Mouse (Mus musculus) thymus, postnatal 25 days (tissue): ENCODE results near the gene Helz.
A peak's percentile ranks its signal among the peaks of the same experiment; 100 is the strongest.
"Not testable (repeated sequence)": the region's sequence is repeated elsewhere in the genome, so short reads cannot be mapped to it uniquely, and the experiment has no call there.

Source experiments
- DNase-seq: peaks from one replicate; pipeline ENCODE4 v3.0.0; 2022

Helz gene

DNA sequence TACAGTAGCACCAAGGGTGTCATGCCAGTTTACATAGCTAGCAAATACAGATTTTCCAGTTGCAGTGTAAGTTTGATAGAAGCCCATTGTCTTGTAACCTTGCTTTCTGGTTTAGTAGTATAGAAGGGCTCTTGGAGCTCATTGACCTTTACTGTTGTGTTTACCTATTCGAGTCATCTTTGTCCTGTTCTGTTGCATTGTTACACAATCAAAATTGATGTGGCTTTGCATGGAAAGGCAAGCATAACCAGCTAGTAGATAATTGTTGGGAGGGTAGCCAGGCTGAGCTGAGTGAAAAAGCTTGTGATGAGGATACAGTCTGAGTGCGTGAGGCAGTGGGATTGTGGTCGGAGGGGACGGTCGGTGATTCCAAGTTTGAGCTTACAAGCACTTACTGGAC lies 12.1 kb downstream of the Helz start:
- DNase-seq: no peak

DNA sequence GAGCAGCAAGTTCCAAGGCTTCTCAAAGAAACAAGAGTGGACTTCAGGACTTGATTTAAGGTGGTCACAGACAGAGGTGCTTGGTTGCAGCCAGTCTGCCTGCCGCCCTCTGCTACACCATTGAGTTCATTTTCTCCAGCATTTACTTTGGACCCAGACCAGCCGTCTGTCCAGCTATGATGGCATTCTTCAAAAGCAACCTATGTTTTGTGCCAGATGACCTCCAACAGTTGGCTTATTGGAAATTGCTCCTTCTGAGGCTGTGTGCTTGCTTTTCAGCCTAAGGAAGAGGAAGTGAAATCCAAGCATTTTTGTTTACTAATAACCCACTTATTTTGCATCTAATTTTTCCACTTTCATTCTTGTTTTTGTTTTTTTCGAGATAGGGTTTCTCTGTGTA lies 19.7 kb downstream of the Helz start:
- DNase-seq: no peak

DNA sequence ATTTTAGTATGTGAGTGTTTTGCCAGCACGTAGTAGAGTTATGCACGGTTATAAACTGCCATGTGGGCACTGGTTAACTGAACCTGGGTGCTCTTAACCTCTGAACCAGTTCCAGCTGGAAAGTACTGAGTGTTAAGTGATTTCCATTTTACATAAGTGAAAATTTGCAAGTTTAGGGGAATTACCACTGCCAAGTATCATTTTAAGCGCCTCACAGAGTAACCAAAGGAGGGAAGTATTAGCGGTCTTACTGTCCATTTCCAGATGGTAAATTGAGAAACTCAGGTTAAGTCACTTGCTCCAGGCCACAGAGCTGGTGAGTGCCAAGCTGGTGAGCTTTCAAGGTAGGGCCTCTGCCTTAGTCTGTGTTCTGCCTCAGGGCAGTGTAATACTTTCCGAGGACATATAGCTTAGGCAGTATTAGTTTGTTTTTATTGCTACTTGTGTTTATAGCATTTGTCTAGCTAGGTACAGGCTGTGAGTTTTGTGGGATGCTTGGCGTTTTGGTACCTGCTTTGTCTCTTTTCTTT lies 20.8 kb downstream of the Helz start:
- no peak for DNase-seq

DNA sequence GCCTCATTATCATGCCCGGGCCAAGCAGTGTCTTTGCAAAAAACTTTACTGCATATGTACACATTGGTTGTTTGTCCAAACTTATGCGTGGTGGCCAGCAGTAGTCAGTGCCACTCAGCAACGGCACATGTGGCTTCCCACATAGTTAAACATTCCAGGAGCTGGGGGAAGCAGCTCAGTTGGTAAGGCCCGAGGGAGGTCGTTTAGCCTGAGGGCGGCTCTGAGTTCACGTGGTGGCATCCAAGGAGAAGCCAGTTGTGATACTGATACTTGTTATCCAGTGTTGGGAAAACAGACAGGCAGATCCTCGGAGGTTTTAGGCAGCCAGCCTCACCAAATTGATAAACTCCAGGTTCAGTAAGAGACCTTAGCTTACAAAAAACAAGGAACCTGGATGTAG lies 23.2 kb downstream of the Helz start:
- not testable (repeated sequence) for DNase-seq

DNA sequence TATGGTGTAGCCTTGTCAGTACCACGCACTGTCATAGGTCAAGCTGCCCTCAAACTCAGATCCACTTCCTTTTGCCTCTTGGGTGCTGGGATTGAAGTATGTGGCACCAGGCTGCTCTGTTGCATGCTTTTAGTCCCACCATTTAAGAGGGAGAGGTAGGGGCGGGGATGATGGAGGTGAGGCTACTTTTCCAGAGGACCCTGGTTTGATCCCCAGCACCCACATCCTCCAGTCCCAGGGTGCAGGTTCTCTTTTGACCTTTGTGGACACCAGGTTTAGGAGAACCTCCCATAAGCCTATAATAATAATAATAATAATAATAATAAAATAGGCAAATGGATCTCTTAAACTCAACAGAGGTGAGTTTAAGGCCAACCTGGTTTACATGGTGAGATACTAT lies 23.6 kb downstream of the Helz start:
- no peak for DNase-seq

DNA sequence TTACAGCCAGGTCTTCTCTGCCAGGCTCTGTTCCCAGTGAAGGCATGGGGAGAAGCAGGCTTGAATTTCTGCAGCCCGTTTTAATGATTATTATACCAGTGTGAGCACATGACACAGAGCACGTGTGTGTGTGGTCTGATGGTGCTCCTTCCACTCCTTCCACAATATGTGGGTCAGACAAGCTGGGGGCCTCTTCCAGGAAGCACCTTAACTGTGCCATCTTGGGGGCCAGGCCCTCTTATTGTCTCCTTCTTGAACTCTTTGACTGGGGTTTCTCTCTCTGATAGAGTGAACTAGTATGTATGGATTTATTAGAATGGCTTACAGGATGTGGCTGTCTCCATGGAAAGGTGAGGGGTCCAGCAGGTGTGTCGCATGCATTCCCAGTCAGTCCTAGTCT lies 24.8 kb downstream of the Helz start:
- no peak for DNase-seq

DNA sequence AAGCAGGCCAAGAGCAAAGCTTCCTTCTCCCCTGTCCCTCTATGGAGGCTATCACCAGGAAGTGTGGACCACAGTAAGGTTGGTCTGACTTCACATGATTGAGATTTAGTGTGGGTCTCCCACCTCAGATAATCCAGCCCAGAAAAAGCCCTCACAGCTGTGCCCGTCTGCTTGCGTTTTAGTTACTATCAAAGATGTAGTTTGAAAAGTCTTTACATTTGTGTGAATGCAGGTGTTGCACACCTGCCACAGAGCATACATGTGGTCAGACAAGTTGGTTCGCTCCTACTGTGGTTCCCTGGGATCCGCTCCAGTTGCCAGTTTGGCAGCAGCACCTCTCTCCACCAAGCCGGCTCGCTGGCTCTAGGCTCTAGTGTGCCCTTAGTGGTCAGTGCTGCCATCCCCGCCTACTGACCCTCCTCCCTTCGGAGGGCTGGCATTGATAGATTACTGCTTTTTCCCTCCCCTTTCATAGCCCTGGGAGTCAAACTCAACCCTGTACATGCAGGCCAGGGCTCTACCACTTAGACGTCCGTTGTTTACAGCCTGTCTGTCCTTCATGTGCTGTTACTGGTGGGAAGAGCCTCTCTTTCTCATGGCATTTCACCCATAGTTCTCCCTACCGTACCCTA lies 25.4 kb downstream of the Helz start:
- DNase-seq: peak; percentile 35

DNA sequence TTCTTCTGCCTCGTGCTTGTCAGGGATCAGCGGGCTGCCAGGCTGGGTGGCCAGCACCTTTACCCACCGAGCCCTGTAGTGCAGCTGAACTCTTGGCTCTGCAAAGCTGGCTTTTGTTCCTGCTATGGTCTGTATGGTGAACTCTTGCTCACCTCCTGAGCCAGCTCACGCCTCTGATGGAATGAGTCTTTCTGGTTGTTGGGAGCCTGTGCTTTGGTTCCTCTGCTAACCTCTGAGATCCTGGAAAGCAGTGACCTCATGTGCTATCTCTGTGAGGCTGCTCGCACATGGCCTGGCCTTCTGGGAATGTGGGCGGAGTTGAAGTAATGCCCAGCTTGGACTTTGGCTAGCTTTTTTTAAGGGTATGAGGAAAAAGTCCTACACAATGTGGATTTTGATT lies 26.1 kb downstream of the Helz start:
- DNase-seq: no peak

DNA sequence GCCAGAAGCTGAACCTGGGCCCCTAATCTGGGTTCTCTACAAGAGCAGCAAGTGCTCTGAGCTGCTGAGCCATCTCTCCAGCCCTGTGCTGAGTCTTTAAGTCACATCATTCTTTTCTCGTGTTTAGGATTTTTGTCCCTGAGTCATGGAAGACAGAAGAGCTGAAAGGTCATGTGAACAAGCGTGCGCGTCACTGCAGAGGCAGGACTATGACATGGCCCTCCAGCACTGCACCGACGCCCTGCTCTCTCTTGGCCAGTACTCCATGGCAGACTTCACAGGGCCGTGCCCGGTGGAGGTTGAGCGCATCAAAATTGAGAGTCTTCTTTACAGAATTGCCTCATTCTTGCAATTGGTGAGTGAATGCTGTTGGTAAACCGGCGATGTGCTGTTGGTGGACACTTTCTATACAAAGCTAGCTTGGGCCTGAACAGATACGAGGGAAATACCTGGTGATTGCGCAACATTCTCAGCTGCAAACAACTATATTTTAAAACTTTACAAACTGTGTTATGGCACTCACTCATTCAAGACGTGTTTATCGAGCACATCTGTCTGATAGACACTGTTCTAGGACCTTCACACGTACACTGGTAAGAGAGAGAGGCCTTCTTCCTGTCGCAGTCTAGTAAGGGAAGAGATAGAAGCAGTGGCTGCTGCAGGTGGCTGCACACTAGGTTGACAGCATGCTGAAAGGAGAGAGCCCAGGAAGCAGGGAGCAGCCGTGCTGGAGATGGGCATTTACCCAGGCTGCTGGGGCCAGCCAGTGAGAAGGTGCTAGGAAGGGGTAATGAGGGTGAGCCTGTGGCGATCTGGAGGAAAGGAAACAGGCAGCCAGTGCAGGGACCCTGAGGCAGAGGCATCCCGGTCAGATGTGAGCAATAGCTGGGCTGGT lies 27.3 kb downstream of the Helz start:
- peak; percentile 46 for DNase-seq

DNA sequence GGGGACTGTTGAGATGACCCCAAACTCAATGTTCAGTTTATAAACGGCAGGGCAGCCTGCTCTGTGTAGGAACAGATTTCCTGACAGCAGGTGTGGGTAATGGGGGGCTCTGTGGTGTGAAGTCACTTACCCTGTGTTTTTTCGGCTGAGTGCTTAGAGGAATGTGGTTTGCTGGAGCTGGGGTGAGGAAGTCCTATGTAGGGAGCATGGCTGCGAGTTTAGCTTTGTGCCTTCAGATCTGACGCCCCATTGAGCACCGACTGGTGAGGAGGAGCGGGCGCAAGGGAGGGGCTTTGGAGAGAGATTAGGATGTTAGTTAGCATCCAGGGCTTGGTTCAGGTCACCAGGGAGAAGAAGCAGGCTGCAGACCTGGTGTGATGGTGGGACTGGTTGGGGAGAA lies 28.5 kb downstream of the Helz start:
- peak; percentile 42 for DNase-seq

DNA sequence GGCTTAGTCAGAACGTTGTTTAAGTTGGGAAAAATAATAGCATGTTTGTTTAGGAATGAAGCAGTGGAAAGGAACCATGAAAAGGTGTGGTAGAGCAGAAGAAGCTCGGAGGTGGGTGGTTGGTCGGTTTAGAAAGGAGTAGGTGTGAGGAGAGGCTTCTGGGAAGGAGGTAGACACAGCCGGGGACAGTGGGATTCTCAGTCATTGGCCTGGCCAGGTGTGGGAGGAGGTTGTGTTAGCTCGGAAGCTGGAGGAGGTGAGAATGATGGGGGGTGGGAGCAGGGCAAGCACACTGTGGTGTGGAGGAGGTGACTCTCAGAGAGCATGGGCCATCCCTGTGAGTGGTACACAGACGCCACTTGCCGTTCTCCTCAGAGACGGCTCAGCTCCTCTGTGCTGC lies 29.7 kb downstream of the Helz start:
- DNase-seq: no peak

DNA sequence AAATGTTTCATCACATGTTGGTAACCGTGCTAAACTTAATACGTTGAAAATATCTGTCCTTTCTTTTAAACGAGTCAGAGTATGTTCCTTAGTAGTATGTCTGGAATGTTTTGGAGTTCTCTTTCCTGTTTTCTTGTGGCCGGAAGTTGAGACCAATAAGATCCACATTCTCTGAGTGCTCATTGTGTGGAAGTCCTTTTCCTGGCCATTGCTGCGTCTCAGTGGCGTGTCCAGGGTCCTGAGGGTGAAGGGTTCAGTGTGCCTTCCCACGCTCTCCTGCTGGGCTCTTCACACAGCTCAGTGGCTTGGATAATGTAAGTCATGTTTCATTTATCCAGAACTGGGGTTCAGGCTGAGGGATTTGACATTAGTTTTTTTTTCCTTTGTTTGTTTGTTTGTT lies 30.5 kb downstream of the Helz start:
- no peak for DNase-seq

DNA sequence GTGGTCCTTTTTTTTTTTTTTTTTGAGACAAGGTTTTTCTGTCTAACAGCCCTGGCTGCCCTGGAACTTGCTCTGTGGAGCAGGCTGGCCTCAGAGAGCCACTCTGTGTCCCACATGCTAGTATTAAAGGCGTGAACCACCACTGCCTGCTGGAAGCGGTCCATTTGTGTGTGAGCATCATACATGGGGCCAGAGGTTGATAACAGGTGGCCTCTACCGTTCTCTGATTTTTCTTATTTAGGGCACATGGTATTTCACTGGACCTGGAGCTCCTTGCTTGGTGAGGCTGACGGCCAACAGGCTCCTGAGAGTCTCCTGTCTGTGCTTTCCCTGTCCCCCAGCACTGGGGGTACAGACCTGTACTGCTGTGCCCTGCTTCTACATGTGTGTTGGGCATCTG lies 33.1 kb downstream of the Helz start:
- DNase-seq: no peak

DNA sequence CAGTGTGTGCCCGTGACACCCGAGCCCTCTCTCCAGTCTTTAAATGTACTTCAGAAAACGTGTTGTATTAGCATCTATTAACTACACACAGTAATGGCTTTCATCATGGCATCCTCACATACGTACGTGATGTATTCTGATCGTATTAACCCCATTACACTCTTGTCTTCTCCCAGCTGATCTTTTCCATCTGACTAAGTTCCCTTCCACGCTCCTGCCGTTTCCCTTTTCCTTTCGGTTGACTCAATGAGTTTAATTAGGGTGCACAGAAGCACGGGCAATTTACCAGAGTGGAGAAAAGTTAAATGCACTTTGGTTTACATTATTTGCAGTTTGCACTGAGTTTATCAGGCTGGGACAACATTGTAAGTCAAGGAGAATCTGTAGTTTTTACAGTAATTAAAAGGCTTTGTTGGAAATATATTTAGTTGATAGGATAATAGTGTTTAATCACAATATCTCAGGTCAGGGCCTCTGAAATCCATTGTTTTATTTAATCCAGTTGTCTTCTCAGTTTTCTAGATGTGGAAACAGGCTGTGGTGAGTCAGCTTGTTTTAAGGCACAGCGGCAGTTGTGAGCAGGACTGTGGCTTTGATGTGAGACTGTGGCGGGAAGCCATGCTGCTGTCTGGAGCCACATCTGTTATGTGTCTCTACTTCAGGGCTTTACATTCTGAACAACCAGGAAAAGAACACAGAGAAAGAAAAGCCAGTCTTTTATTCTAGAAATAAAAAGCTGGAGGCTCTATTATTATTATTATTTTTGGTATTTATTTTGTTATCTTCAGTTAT lies 37.1 kb downstream of the Helz start:
- peak; percentile 65 for DNase-seq

DNA sequence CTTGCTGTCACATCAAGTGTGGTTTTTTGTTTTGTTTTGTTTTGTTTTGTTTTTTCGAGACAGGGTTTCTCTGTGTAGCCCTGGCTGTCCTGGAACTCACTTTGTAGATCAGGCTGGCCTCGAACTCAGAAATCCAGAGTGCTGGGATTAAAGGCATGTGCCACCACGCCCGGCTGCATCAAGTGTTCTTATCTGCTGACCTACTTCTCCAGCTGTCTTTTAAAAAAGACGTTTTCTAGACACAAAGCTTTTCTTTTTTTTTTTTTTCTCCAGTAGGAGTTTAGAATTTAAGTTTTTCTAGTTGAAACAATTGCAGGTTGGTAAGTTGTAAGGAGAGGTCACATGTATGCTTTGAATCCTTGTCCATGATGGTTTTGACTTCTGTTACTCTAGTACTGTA lies 38.4 kb downstream of the Helz start:
- DNase-seq: not testable (repeated sequence)

DNA sequence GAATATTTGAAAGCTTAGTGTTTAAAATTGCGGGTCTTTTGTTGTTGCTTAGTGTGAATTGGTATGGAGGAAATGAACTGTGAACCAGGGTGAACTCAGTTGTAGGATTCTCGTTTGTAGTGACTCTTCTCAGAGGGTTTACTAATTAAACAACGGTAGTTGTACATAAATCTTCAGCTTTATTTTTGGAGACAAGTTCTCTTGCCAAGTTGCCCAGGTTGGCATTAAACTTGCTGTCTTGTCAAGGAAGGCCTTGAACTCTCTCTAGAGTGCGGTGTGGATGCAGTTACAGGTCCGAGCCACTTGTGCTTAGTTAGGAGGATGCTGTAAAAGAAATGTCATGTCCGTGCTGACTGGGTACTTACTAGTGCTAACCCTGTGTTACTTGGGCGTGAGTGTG lies 39.4 kb downstream of the Helz start:
- DNase-seq: no peak

DNA sequence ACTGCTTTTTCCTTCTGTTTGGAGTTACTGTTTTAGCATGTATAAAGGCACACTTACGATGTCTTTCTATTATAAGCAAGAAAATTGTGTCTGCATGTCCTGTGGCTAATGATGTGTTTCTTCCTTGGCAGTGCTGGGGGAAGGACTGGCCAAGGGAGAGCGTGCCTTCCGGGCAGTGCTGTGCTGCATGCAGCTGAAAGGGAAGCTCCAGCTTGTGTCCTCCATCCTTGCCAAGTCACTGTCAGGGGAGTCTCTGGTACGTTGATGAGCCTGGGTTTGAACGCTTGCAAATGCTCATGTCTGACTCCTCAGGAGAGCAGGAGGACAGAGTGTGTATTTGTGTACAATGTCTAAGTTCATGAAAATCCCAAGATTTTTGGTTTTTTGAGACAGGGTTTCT lies 44.8 kb downstream of the Helz start:
- DNase-seq: no peak

DNA sequence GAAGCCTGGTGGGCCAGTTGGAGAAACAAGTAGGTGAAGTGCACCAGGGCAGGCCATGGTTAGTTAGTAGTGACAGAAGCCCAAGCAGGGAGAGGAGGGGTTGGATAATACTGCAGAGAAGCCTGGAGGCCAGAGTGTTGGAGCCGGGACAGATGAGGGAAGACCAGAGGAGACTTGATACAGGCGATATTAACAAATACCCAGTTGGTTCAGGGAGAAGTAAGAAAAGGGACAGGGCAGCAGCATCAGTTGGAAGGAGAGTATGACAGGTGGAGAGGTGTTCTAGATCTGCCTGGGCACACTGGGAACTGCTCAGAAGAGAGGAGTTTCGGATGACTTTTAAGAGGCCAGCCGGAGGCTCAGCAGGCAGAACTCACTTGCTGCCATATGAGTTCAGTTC lies 49.7 kb downstream of the Helz start:
- DNase-seq: no peak

DNA sequence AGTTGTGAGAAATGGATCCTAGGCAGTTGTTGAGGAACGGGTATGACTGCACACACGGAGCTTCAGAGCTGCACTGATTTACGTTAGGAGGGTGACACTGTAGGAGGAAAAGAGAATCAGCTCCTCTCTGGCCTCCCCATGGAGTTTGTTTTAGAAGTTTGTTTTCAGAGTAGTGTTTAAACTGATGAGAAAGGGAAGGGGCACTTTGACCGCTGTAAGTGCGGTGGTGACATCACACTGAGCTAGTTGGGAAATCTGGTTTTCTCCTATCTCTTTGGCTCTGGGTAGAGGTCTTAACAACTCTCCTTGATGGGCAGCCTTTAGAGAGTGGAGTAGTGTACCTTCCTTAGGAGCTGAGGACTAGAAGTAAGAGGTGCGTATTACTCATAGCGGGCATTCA lies 58.0 kb downstream of the Helz start:
- no peak for DNase-seq

DNA sequence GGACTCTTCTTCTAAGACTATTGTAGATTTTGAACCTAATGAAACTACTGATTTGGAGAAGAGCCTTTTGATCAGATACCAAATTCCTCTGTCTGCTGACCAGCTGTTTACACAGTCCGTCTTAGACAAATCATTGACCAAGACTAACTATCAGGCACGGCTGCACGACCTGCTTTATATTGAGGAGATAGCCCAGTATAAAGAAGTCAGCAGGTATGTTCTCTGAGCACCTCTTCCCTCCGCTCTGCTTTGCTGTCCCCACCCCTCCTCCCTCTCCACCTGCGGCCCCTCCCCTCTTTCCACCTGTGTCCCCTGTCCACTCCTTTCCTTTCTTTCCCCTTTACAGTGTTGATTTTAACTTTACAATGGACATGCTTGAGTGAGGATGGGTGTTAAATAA lies 66.2 kb downstream of the Helz start:
- DNase-seq: no peak

DNA sequence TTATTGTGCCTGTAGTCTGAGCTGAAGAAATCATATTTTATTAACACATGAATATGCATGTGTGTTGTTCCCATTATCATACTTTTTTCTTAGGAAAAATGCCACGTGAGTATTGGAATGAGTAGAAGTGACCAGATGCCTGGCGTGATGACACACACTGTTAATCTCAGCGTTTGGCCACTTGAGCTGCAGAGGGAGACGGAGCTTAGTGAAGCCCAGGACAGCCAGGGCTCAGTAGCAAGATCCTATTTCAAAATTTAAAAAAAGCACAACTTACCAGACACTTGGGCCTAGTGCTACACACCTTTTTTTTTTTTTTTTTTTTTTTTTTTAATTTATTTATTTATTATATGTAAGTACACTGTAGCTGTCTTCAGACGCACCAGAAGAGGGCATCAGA lies 68.0 kb downstream of the Helz start:
- DNase-seq: no peak

DNA sequence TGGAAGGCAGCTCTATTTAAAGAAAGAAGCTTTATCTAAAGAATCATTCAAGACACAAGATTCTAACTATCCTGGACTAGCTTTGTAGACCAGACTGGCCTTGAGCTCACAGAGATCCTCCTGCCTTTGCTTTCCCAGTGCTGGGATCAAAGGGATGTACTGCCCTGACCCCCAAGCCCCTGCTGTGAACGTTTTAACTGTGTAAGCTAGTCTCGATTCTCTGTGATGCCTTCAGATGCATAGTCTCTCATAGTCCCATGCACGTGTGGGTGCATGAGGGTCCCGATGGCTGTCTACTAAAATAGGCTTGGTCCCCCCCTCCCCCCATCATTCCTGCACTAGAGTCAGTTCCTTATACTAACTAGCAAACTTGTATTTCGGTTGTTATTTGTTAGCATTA lies 70.2 kb downstream of the Helz start:
- no peak for DNase-seq

DNA sequence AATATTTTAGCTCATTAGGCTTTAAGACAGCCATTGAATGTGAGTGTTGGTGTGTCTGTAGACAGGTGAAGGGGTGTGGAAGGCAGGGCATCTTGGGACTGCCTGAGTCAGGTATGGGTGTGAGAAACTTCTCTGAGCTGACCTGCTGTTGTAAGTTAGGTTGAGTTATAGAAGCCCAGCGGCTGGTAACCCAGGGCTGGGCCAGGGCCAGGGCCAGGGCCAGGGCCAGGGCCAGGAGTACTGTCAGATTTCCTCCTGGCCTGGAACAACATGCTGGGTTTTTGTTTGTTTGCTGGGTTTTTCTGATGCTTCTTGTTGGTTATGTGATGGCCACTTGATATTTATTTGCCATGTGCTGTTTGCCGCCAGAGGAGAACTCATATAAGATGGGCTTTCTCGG lies 76.9 kb downstream of the Helz start:
- no peak for DNase-seq

DNA sequence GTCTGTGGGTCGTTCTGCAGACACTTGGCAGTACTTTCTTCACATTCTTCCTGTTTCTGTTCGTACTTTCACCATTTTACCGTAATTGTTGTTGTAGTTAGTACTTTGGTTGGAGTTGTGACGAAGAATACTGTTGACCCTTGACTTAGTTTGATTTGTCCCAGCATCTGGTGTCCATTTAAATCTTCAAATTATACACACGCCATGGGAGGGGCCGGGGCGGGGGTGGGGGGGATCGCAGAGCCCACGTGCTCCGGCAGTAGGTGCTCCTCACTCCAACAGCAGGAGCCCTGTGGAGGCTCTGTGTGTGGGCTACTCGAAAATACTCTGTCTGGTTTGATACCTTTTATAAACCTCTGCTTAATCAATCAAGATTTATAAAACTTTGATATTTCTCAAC lies 78.0 kb downstream of the Helz start:
- no peak for DNase-seq
